Mouse (Mus musculus): ENCODE measurements around the gene Pnliprp2. TPM values are rescaled to one million over a fixed set of nuclear protein-coding genes. Genes with fewer than 3 reads are reported as not detected.

Gene Pnliprp2
- polyA plus RNA-seq (2015; fragmentation: Nextera tagmentation; extraction: Ambion mirVana): 0.18 TPM in 1 of 2 replicates, not detected in the other

GRCm38 (mm10) chr19:58759423-58759822, at the start of gene Pnliprp2:
Gene Pnliprp2, plus strand, starts transcription at chr19:58759719.
- Histone ChIP-seq H3K9ac (no peak within 1 kb of the TSS), H3K36me3 (replicated peaks) (no peaks in the 10 kb centered on the region), H3K4me2 (no peak within 1 kb of the TSS), H3K27ac (no peak within 1 kb of the TSS), H3K4me3 (no peak within 1 kb of the TSS), H3K9me3 (no peaks in the 10 kb centered on the region), H3K27me3 (replicated peaks) (no peaks in the 10 kb centered on the region; the same call in 1 of the 2 replicates), H3K4me1 (no peaks in the 10 kb centered on the region)
- no peak for ATAC-seq (replicated peaks)
- WGBS: 77% methylated on average over 9 of the region's 9 CpGs

GRCm38 (mm10) chr19:58717925-58718324, 41.6 kb upstream of the Pnliprp2 start:
- H3K4me3 ChIP-seq: no peak overlapping the region
- H3K4me1 ChIP-seq: no peaks in the 10 kb centered on the region
- no peaks in the 10 kb centered on the region for H3K27me3 ChIP-seq (replicated peaks)
- H3K4me2 ChIP-seq: no peak overlapping the region
- H3K9me3 ChIP-seq: no peaks in the 10 kb centered on the region
- H3K9ac ChIP-seq: no peak overlapping the region
- ATAC-seq (replicated peaks): no peak
- H3K36me3 ChIP-seq (replicated peaks): no peaks in the 10 kb centered on the region
- H3K27ac ChIP-seq: no peak overlapping the region
- 89% methylated on average over 4 of the region's 4 CpGs for WGBS

DNA sequence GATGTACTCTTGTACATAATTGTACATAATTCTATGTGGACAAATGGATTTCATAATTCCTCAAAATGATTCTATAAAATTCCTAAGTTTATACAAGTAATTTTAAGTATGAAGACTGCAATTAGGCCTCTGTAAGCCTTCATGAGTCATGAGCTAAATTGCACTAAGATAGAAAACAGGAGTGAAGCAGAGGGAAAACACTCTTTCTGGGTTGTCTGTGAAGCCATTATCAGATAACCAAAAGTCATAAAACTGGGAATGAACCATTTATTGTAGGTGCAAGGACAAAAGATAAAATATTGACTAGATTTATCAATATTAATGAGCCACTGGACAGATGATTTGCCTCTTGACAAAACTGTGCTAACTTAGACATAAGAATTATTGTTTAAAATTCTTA, 39.1 kb upstream of the Pnliprp2 start:
- Histone ChIP-seq H3K27me3 (replicated peaks) (no peaks in the 10 kb centered on the region), H3K9ac (no peak overlapping the region), H3K4me1 (no peaks in the 10 kb centered on the region), H3K4me2 (no peak overlapping the region), H3K4me3 (no peak overlapping the region), H3K27ac (no peak overlapping the region), H3K36me3 (replicated peaks) (no peaks in the 10 kb centered on the region), H3K9me3 (0 out of 2 replicates have a peak, but pooled peaks cover under 1% of the 10 kb centered on the region)
- ATAC-seq (replicated peaks): no peak

DNA sequence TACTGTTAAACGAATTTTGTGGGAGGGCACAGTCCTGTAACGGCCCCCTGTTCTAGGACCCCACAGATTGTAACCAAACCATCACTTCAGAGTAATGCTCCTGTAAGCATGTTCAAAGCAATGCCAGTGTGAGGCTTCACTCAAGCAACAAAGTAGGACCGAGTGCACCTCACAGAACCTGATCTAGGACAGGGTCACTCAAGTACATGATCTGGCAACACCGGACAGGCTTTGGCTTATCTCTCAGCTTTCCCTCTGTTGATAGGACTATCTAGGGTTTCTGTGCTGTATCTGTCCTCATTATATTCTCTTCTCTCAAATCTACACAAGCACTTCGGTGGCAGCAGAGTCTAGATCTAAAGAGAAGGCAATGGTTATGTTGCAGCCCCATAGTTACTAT, 33.0 kb upstream of the Pnliprp2 start:
- H3K4me3 ChIP-seq: no peak overlapping the region
- no peaks in the 10 kb centered on the region for H3K36me3 ChIP-seq (replicated peaks)
- H3K9ac ChIP-seq: no peak overlapping the region
- ATAC-seq (replicated peaks): no peak
- 92% methylated on average over 5 of the region's 5 CpGs for WGBS
- no peak overlapping the region for H3K4me2 ChIP-seq
- H3K4me1 ChIP-seq: 0 out of 2 replicates have a peak, but pooled peaks cover 3% of the 10 kb centered on the region
- H3K27ac ChIP-seq: no peak overlapping the region
- no peaks in the 10 kb centered on the region for H3K27me3 ChIP-seq (replicated peaks)
- 0 out of 2 replicates have a peak, but pooled peaks cover 3% of the 10 kb centered on the region for H3K9me3 ChIP-seq

- no peak for ATAC-seq (replicated peaks)
- H3K27ac ChIP-seq: no peak overlapping the region
These were observed 31.8 kb upstream of the Pnliprp2 start for GRCm38 (mm10) chr19:58727756-58728155.

GRCm38 (mm10) chr19:58728445-58729031, 31.0 kb upstream of the Pnliprp2 start, which contains the start of gene Pnliprp1:
Gene Pnliprp1, plus strand, starts transcription at chr19:58728887.
- Histone ChIP-seq H3K27me3 (replicated peaks) (no peaks in the 10 kb centered on the region), H3K4me2 (no peak within 1 kb of the TSS), H3K4me3 (no peak within 1 kb of the TSS), H3K9ac (no peak within 1 kb of the TSS), H3K9me3 (0 out of 2 replicates have a peak, but pooled peaks cover 3% of the 10 kb centered on the region), H3K36me3 (replicated peaks) (no peaks in the 10 kb centered on the region), H3K27ac (no peak within 1 kb of the TSS), H3K4me1 (0 out of 2 replicates have a peak, but pooled peaks cover 3% of the 10 kb centered on the region)
- ATAC-seq (replicated peaks): no peak
- WGBS: 49% methylated on average over 5 of the region's 5 CpGs

More at GRCm38 (mm10) chr19:58727756-58728155, 31.8 kb upstream of the Pnliprp2 start:
- 86% methylated on average over 5 of the region's 5 CpGs for WGBS
- 0 out of 2 replicates have a peak, but pooled peaks cover 3% of the 10 kb centered on the region for H3K4me1 ChIP-seq
- H3K4me2 ChIP-seq: no peak overlapping the region
- 0 out of 2 replicates have a peak, but pooled peaks cover 3% of the 10 kb centered on the region for H3K9me3 ChIP-seq
- no peaks in the 10 kb centered on the region for H3K27me3 ChIP-seq (replicated peaks)
- H3K4me3 ChIP-seq: no peak overlapping the region
- H3K36me3 ChIP-seq (replicated peaks): no peaks in the 10 kb centered on the region
- no peak overlapping the region for H3K9ac ChIP-seq

GRCm38 (mm10) chr19:58733216-58733615, 26.3 kb upstream of the Pnliprp2 start:
- ATAC-seq (replicated peaks): no peak
- Histone ChIP-seq H3K4me3 (no peak overlapping the region), H3K36me3 (replicated peaks) (no peaks in the 10 kb centered on the region), H3K9ac (no peak overlapping the region), H3K4me2 (no peak overlapping the region), H3K9me3 (no peaks in the 10 kb centered on the region), H3K27ac (no peak overlapping the region), H3K4me1 (0 out of 2 replicates have a peak, but pooled peaks cover 3% of the 10 kb centered on the region), H3K27me3 (replicated peaks) (no peaks in the 10 kb centered on the region)
- 86% methylated on average over 6 of the region's 6 CpGs for WGBS

DNA sequence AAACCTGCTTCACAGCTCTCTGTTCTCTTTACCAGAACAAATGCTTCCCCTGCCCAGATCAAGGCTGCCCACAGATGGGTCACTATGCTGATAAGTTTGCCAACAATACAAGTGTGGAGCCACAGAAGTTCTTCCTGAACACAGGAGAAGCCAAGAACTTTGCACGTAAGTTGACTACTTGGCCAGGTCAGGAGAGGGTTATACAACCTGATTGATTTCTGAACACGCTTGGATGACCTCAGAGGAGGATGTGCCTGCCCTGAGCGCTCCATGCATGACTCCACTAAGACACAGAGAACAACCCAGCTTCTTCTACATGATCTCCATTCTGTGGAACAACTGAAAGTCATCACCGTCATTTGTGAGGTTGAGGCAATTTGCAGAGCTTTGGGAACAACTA, 21.4 kb upstream of the Pnliprp2 start:
- no peak for ATAC-seq (replicated peaks)

GRCm38 (mm10) chr19:58741036-58741435, 18.5 kb upstream of the Pnliprp2 start:
- 54% methylated on average over 6 of the region's 6 CpGs for WGBS
- Histone ChIP-seq H3K4me1 (no peaks in the 10 kb centered on the region), H3K27me3 (replicated peaks) (no peaks in the 10 kb centered on the region), H3K4me3 (no peak overlapping the region), H3K4me2 (no peak overlapping the region), H3K27ac (no peak overlapping the region), H3K9ac (no peak overlapping the region), H3K9me3 (no peaks in the 10 kb centered on the region), H3K36me3 (replicated peaks) (no peaks in the 10 kb centered on the region)
- no peak for ATAC-seq (replicated peaks)

More for the DNA sequence above, 21.4 kb upstream of the Pnliprp2 start:
- Histone ChIP-seq H3K4me1 (no peaks in the 10 kb centered on the region), H3K4me2 (no peak overlapping the region), H3K9me3 (no peaks in the 10 kb centered on the region), H3K4me3 (no peak overlapping the region), H3K27me3 (replicated peaks) (no peaks in the 10 kb centered on the region), H3K27ac (no peak overlapping the region), H3K9ac (no peak overlapping the region), H3K36me3 (replicated peaks) (no peaks in the 10 kb centered on the region)
- 89% methylated on average over 4 of the region's 4 CpGs for WGBS

DNA sequence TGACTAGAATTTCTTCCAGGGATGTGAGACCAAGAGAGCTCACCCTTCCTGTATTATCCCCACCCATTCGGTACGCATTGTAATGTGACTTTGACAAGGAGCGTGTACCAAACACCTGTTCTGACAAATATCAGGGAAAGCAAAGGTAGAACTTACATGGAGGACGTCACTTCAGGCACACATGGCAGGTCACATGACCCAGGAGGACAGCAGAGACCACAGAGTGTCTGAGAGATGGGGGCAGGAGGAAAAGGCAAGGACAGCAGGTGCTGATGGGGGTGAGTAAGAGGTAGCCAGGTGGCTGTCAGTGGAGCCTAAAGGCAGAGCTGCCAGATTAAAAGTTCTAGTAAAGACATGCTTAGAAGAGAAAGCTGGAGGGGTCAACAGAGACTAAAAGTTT, 16.8 kb upstream of the Pnliprp2 start:
- no peak overlapping the region for H3K27ac ChIP-seq
- whole genome bisulfite sequencing: 86% methylated on average over 4 of the region's 4 CpGs
- no peak for ATAC-seq (replicated peaks)
- no peak overlapping the region for H3K9ac ChIP-seq
- no peaks in the 10 kb centered on the region for H3K9me3 ChIP-seq
- no peaks in the 10 kb centered on the region for H3K4me1 ChIP-seq
- H3K4me2 ChIP-seq: no peak overlapping the region
- H3K36me3 ChIP-seq (replicated peaks): no peaks in the 10 kb centered on the region
- no peaks in the 10 kb centered on the region for H3K27me3 ChIP-seq (replicated peaks)
- H3K4me3 ChIP-seq: no peak overlapping the region

- no peak for ATAC-seq (replicated peaks)
- no peak overlapping the region for H3K27ac ChIP-seq
- no peaks in the 10 kb centered on the region for H3K9me3 ChIP-seq
- no peaks in the 10 kb centered on the region for H3K36me3 ChIP-seq (replicated peaks)
- no peak overlapping the region for H3K4me2 ChIP-seq
- no peaks in the 10 kb centered on the region for H3K4me1 ChIP-seq
- H3K27me3 ChIP-seq (replicated peaks): no peaks in the 10 kb centered on the region
- H3K9ac ChIP-seq: no peak overlapping the region
- no peak overlapping the region for H3K4me3 ChIP-seq
- 81% methylated on average over 4 of the region's 4 CpGs for WGBS
These were observed 15.8 kb upstream of the Pnliprp2 start for GRCm38 (mm10) chr19:58743736-58744135.

- no peak overlapping the region for H3K27ac ChIP-seq
- H3K36me3 ChIP-seq (replicated peaks): no peaks in the 10 kb centered on the region
- no peaks in the 10 kb centered on the region for H3K4me1 ChIP-seq
- H3K4me2 ChIP-seq: no peak overlapping the region
- H3K27me3 ChIP-seq (replicated peaks): no peaks in the 10 kb centered on the region
- 89% methylated on average over 9 of the region's 9 CpGs for WGBS
- no peak overlapping the region for H3K4me3 ChIP-seq
- H3K9ac ChIP-seq: no peak overlapping the region
- no peaks in the 10 kb centered on the region for H3K9me3 ChIP-seq
- no peak for ATAC-seq (replicated peaks)
These were observed 12.0 kb upstream of the Pnliprp2 start for GRCm38 (mm10) chr19:58747498-58748000.

DNA sequence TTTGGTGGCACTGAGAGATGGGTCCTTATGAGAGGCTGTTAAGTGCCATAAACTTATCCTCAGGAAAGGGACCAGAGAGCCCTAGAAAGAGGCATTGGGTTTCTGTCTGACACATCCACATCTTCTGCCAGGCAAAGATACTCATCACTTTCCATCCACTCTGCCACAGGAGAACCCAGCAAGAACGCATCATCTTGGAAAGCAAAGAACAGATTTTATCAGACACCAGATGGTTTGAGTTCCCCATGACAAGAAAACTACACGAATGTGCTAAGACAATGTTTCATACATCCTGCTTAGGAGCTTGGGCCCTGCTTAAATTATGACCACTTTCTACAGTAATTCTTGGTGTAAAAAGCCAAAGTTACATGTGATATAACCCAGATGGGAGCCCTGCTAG, 8.7 kb upstream of the Pnliprp2 start:
- Histone ChIP-seq H3K27ac (no peak overlapping the region), H3K4me2 (no peak overlapping the region), H3K9ac (no peak overlapping the region), H3K36me3 (replicated peaks) (no peaks in the 10 kb centered on the region), H3K4me1 (no peaks in the 10 kb centered on the region), H3K27me3 (replicated peaks) (no peaks in the 10 kb centered on the region), H3K4me3 (no peak overlapping the region), H3K9me3 (no peaks in the 10 kb centered on the region)
- WGBS: 88% methylated on average over 2 of the region's 2 CpGs
- no peak for ATAC-seq (replicated peaks)

Data from midbrain, embryonic 15.5 days (tissue).